Mouse (Mus musculus) forebrain, embryonic 12.5 days (tissue): ENCODE data around the gene Mtcp1. TPM values are rescaled to one million over a fixed set of nuclear protein-coding genes. Genes with fewer than 3 reads are reported as not detected.

Experiments used
- ATAC-seq: fragments of 200-750 bp; cut with Nextera tagmentation; 2 replicates; pipeline ENCODE4 v1.8.0; 2017; ENCODE audit warnings: moderate TSS enrichment; ENCODE audit not compliant: low FRiP score
- H3K27ac ChIP-seq: fragments of 300-500 bp; sonication (generic); 2 replicates; pipeline ENCODE4 v1.5.1; 2016; ENCODE audit warnings: mild to moderate bottlenecking
- H3K27me3 ChIP-seq: fragments of 300-500 bp; sonication (generic); 2 replicates; pipeline ENCODE4 v1.6.1; 2016; ENCODE audit warnings: mild to moderate bottlenecking
- H3K36me3 ChIP-seq: fragments of 300-500 bp; sonication (generic); replicated peaks from 2 replicates; pipeline ENCODE4 v1.6.1; 2016; ENCODE audit warnings: mild to moderate bottlenecking
- H3K4me1 ChIP-seq: fragments of 300-500 bp; sonication (generic); 2 replicates; pipeline ENCODE4 v1.6.1; 2016
- H3K4me2 ChIP-seq: fragments of 300-500 bp; sonication (generic); 2 replicates; pipeline ENCODE4 v1.6.1; 2016; ENCODE audit warnings: mild to moderate bottlenecking, moderate library complexity
- H3K4me3 ChIP-seq: fragments of 300-500 bp; sonication (generic); replicated peaks from 2 replicates; pipeline ENCODE4 v1.5.1; 2016; ENCODE audit warnings: mild to moderate bottlenecking
- H3K9ac ChIP-seq: fragments of 300-500 bp; sonication (generic); 2 replicates; pipeline ENCODE4 v1.6.1; 2016; ENCODE audit warnings: mild to moderate bottlenecking
- H3K9me3 ChIP-seq: fragments of 300-500 bp; sonication (generic); 2 replicates; pipeline ENCODE4 v1.6.1; 2016
- WGBS: fragments of 180-500 bp; shearing (Covaris S2); methylation state at CpG from one replicate; pipeline ENCODE4 v1.1.7; 2016; 5-methylcytosine and 5-hydroxymethylcytosine counted together
- polyA plus RNA-seq: library from polyadenylated mRNA; unstranded; fragments of >200 nt; fragmentation: Nextera tagmentation; extraction: Ambion mirVana; gene quantifications from 2 replicates; pipeline ENCODE4 v1.2.1, GENCODE M21; 2016

Mtcp1 gene
- 13.2 and 13.4 TPM in 2 replicates for polyA plus RNA-seq

DNA sequence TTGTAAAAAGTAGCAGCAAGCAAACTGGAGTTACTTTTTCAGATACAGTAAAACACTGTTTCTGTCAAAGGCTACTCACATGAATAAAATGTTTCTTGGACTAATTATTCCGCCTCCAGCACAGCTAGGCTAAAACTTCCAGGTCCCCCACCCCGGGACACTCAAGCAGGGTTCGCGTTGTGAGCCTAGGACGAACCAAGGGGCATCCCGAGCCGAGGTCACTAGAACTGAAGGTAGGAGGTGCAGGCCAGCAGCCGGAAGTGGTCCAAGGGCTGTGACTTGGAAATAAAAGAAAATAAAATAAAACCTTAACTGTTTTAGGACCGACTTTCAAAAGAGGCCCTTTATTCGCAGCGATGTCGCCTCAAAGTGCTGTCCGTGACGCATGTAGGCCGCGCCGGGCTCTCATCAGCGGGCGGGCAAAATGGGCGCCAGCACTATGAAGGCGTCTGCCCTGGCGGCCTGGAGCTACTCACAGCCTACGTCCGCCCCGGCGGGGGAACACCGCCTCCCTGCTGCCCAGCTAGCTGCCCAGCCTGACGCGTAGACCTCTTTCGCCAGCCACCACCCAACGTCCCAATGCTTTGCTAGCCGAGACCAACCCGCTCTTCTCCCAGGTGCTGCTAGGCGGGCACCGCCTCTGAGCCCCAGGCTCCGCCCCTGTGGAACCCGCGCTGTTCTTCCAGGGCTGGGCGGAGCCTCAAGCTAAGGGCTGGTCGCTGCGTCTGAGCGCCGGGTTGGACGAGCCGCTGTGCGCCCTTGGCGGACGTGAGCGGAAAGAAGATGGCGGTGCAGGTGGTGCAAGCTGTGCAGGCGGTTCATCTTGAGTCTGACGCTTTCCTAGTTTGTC is at the start of gene Mtcp1, which contains the start of the genes Cmc4 and Brcc3:
TSS of gene Mtcp1 (minus strand) at position 653 of the 850 bp plus-strand sequence.
TSS of gene Cmc4 (minus strand) at position 649 of the 850 bp plus-strand sequence.
TSS of gene Brcc3 (plus strand) at position 693 of the 850 bp plus-strand sequence.
- 18% methylated on average over 50 of the region's 52 CpGs for WGBS

DNA sequence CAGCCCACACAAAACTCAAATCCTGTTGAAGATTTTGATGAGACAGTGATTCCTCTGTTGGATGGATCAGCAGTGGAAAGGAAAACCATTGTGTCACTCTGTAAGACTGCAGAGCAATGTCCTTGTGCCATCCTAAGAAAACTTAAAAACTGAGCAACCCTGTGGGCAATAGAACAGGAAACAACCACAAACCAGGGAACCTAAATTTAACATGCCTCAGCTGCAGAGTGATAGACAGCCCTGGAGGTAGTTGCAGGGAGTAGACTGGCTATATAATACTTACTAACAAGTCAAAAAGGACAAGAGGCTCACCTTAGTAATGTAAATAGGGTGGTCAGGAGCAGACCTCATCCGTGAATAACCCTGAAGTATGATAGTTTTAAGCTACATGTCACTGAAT is 38.2 kb upstream of the Mtcp1 start:
- no peaks in the 10 kb centered on the region for H3K4me1 ChIP-seq
- no peak overlapping the region for H3K9ac ChIP-seq
- WGBS = 88% methylated on average over 1 of the region's 1 CpGs
- no peak overlapping the region for H3K4me3 ChIP-seq
- H3K27me3 ChIP-seq = no peaks in the 10 kb centered on the region
- H3K9me3 ChIP-seq = no peaks in the 10 kb centered on the region; the same call in 1 of the 2 replicates
- no peak for ATAC-seq
- no peak overlapping the region for H3K4me2 ChIP-seq
- H3K27ac ChIP-seq = no peak overlapping the region
- H3K36me3 ChIP-seq = peaks cover 43% of the 10 kb centered on the region

More for the DNA sequence above, at the start of gene Mtcp1, which contains the start of the genes Cmc4 and Brcc3:
- Histone ChIP-seq H3K27me3 (no peaks in the 10 kb centered on the region), H3K36me3 (no peaks in the 10 kb centered on the region), H3K4me2 (peak within 1 kb of the TSS; percentile 50), H3K4me3 (peak within 1 kb of the TSS; percentile 51), H3K9ac (peak within 1 kb of the TSS; percentile 55), H3K9me3 (no peaks in the 10 kb centered on the region), H3K4me1 (no peaks in the 10 kb centered on the region), H3K27ac (peak within 1 kb of the TSS; percentile 91)
- ATAC-seq = peak; percentile 100

DNA sequence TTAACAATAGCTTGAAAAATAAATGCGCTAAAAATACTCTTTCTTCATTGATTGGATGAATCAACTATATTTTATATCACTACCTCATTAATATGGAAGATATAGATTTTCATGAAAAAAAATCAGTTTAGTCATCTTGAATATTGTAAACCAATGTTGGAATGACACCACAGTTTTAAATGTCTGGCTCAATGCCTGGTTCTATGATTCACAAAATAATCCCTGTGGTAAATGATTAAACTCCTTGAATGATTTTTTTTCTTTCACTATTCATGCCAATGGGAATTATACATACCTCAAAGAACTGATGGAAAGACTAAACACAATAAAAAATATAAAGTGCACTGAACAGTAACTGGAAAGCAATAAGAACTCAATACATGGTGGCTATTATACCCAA is 6.7 kb downstream of the Mtcp1 start:
- Histone ChIP-seq H3K4me3 (no peak overlapping the region), H3K27ac (no peak overlapping the region), H3K27me3 (no peaks in the 10 kb centered on the region), H3K4me2 (no peak overlapping the region), H3K36me3 (no peaks in the 10 kb centered on the region), H3K4me1 (no peaks in the 10 kb centered on the region), H3K9ac (no peak overlapping the region), H3K9me3 (no peaks in the 10 kb centered on the region)
- WGBS = 95% methylated on average over 1 of the region's 1 CpGs
- ATAC-seq = no peak

GRCm38 (mm10) chrX:75403350-75403749 is 13.0 kb downstream of the Mtcp1 start:
- H3K4me2 ChIP-seq = no peak overlapping the region
- H3K9ac ChIP-seq = no peak overlapping the region
- ATAC-seq = no peak
- H3K27me3 ChIP-seq = no peaks in the 10 kb centered on the region
- H3K27ac ChIP-seq = no peak overlapping the region
- no peaks in the 10 kb centered on the region for H3K4me1 ChIP-seq
- no peaks in the 10 kb centered on the region for H3K36me3 ChIP-seq
- no peaks in the 10 kb centered on the region for H3K9me3 ChIP-seq
- H3K4me3 ChIP-seq = no peak overlapping the region

GRCm38 (mm10) chrX:75402668-75403067 is 13.7 kb downstream of the Mtcp1 start:
- Histone ChIP-seq H3K9me3 (no peaks in the 10 kb centered on the region), H3K4me2 (no peak overlapping the region), H3K4me1 (no peaks in the 10 kb centered on the region), H3K27ac (no peak overlapping the region), H3K27me3 (no peaks in the 10 kb centered on the region), H3K9ac (no peak overlapping the region), H3K4me3 (no peak overlapping the region), H3K36me3 (no peaks in the 10 kb centered on the region)
- 87% methylated on average over 2 of the region's 2 CpGs for WGBS
- no peak for ATAC-seq

DNA sequence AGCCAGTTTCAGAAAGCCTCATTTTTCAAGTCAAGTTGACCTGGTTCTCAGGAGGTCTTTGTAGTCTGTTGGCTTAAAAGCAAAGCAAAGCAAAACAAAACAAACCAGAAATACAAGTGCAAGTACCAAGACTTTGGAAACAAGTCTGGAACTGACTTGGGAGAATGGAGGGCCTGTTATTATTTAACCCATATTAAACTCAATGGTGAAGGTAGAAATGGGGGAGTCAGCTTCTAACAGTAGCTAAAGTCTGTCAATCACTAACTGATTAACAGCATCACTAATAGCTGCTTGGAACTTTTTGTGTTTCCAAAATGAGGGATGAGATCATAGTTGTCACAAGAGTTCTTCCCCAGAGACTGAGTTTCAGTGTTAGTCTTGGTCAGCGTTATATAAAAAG is 16.9 kb downstream of the Mtcp1 start:
- ATAC-seq = no peak
- no peak overlapping the region for H3K27ac ChIP-seq
- H3K27me3 ChIP-seq = no peaks in the 10 kb centered on the region
- no peaks in the 10 kb centered on the region for H3K36me3 ChIP-seq
- no peak overlapping the region for H3K4me2 ChIP-seq
- WGBS = 88% methylated on average over 1 of the region's 1 CpGs
- H3K4me3 ChIP-seq = no peak overlapping the region
- no peak overlapping the region for H3K9ac ChIP-seq
- no peaks in the 10 kb centered on the region for H3K9me3 ChIP-seq
- H3K4me1 ChIP-seq = no peaks in the 10 kb centered on the region

DNA sequence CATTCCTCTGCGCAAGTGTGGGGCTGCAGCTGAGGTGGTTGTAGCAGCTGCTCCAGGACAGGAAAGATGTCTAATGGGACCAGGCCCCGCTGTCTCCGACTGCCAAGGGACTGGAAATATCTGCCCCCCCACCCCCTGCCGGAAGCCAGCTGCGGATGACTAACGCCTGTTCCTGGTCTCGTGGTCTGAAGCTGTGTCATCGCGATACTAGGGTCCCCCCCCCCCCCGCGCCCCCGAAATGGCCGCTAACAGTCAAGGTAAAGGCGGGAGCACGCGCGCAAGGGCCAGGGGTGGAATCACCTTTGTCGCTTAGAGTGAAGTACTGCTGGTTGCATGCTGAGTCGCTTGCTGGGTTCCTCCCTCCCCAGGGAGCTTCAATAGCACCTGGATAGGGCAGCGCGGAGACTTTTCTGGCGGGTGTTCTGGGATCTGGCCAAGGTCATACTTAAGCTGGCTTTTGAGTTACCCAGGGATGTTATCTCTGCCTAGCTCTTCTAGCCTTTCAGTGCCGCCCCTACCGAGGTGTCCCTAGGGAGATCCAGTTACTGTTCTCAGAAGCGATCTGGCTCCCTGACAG is 34.1 kb downstream of the Mtcp1 start, which contains the start of the genes Fundc2 and F8:
TSS of gene Fundc2 (plus strand) at position 205 of the 577 bp plus-strand sequence.
TSS of gene F8 (minus strand) at position 421 of the 577 bp plus-strand sequence.
- H3K27me3 ChIP-seq = no peaks in the 10 kb centered on the region
- peak; percentile 98 for ATAC-seq
- H3K36me3 ChIP-seq = no peaks in the 10 kb centered on the region
- H3K4me1 ChIP-seq = no peaks in the 10 kb centered on the region
- WGBS = 15% methylated on average over 20 of the region's 25 CpGs
- no peaks in the 10 kb centered on the region for H3K9me3 ChIP-seq
- H3K4me2 ChIP-seq = peak within 1 kb of the TSS; percentile 49
- peak within 1 kb of the TSS; percentile 42; the same call in 1 of the 2 replicates for H3K9ac ChIP-seq
- H3K27ac ChIP-seq = no peak within 1 kb of the TSS
- peak within 1 kb of the TSS; percentile 43 for H3K4me3 ChIP-seq

- 77% methylated on average over 5 of the region's 5 CpGs for whole genome bisulfite sequencing
- peak; percentile 58 for ATAC-seq
- no peaks in the 10 kb centered on the region for H3K4me1 ChIP-seq
- no peaks in the 10 kb centered on the region for H3K27me3 ChIP-seq
- H3K36me3 ChIP-seq = no peaks in the 10 kb centered on the region
- H3K4me3 ChIP-seq = peak overlapping the region; percentile 43; the same call in 1 of the 2 replicates
- H3K27ac ChIP-seq = no peak overlapping the region
- peak overlapping the region; percentile 49 for H3K4me2 ChIP-seq
- H3K9ac ChIP-seq = no peak overlapping the region
- H3K9me3 ChIP-seq = no peaks in the 10 kb centered on the region
Observed at GRCm38 (mm10) chrX:75381699-75382098, 34.7 kb downstream of the Mtcp1 start.

DNA sequence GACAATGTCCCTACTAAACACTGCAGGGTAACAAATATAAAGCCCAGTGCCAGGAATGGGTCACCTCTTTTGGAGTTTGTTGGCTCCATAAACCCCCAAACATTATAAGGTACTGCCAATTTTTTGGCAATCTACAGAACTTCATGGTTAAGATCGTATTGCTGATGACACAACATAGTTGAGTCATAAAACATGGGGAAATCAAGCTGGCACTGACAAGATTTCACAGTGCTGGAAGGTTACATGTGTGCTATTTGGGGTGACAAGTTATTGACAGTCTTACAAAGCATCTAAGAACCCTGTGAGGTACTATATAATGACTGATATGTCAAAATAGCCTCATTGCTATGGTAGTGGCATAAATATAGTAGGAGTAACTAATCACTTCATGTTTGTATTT is 35.2 kb downstream of the Mtcp1 start:
- no peaks in the 10 kb centered on the region for H3K27me3 ChIP-seq
- H3K27ac ChIP-seq = no peak overlapping the region
- H3K4me3 ChIP-seq = no peak overlapping the region
- no peak overlapping the region for H3K4me2 ChIP-seq
- H3K4me1 ChIP-seq = no peaks in the 10 kb centered on the region
- H3K36me3 ChIP-seq = no peaks in the 10 kb centered on the region
- no peak for ATAC-seq
- no peaks in the 10 kb centered on the region for H3K9me3 ChIP-seq
- WGBS = 82% methylated on average over 1 of the region's 1 CpGs
- H3K9ac ChIP-seq = no peak overlapping the region

GRCm38 (mm10) chrX:75376815-75377214 is 39.6 kb downstream of the Mtcp1 start:
- ATAC-seq = no peak
- Histone ChIP-seq H3K4me3 (no peak overlapping the region), H3K27ac (no peak overlapping the region), H3K9ac (no peak overlapping the region), H3K4me1 (no peaks in the 10 kb centered on the region), H3K4me2 (no peak overlapping the region), H3K27me3 (no peaks in the 10 kb centered on the region), H3K36me3 (no peaks in the 10 kb centered on the region), H3K9me3 (no peaks in the 10 kb centered on the region)

GRCm38 (mm10) chrX:75372666-75373425 is 43.5 kb downstream of the Mtcp1 start:
- Histone ChIP-seq H3K27me3 (no peaks in the 10 kb centered on the region), H3K27ac (no peak overlapping the region), H3K4me3 (no peak overlapping the region), H3K9me3 (no peaks in the 10 kb centered on the region), H3K4me1 (no peaks in the 10 kb centered on the region), H3K9ac (no peak overlapping the region), H3K36me3 (no peaks in the 10 kb centered on the region), H3K4me2 (no peak overlapping the region)
- 93% methylated on average over 2 of the region's 2 CpGs for WGBS
- no peak for ATAC-seq

DNA sequence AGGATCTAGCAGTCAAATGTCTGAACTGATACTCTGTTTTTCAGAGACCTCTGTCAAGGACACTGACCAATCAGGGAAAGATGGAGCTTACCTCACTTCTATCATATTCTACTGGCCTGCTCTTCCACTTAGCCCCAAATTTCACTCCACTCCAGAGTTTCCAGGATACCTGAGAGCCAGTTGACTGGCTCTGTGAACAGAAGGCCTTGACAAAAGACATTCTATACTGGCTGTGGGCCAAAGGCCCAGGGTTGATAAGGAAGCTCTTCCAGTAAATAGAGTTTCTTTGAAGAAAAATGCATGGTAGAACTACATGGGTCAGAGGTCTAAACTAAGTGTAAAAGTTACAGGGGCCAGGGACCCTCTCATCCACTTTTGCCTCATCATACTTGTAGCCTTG is 46.2 kb downstream of the Mtcp1 start:
- no peak for ATAC-seq
- Histone ChIP-seq H3K9ac (no peak overlapping the region), H3K4me1 (no peaks in the 10 kb centered on the region), H3K4me2 (no peak overlapping the region), H3K36me3 (no peaks in the 10 kb centered on the region), H3K9me3 (no peaks in the 10 kb centered on the region), H3K4me3 (no peak overlapping the region), H3K27me3 (no peaks in the 10 kb centered on the region), H3K27ac (no peak overlapping the region)
